Mouse (Mus musculus) limb, embryonic 15.5 days (tissue): Measurements from ENCODE around the gene Hist1h3h. TPM values are rescaled to one million over a fixed set of nuclear protein-coding genes. Genes with fewer than 3 reads are reported as not detected.
"Not testable (repeated sequence)": the region's sequence is repeated elsewhere in the genome, so short reads cannot be mapped to it uniquely, and the experiment has no call there.

Source experiments
- ATAC-seq: fragments of 200-750 bp; cut with Nextera tagmentation; 2 replicates; pipeline ENCODE4 v1.8.0; 2017; ENCODE audit warnings: low read depth, moderate TSS enrichment; ENCODE audit not compliant: insufficient number of reproducible peaks, low FRiP score, low TSS enrichment
- H3K27ac ChIP-seq: fragments of 300-500 bp; sonication (generic); 2 replicates; pipeline ENCODE4 v1.5.1; 2015; ENCODE audit warnings: moderate library complexity, mild to moderate bottlenecking, inconsistent platforms
- H3K27me3 ChIP-seq: fragments of 300-500 bp; sonication (generic); 2 replicates; pipeline ENCODE4 v1.6.1; 2015; ENCODE audit warnings: inconsistent platforms
- H3K36me3 ChIP-seq: fragments of 300-500 bp; sonication (generic); 2 replicates; pipeline ENCODE4 v1.6.1; 2015; ENCODE audit warnings: inconsistent platforms
- H3K4me1 ChIP-seq: fragments of 300-500 bp; sonication (generic); 2 replicates; pipeline ENCODE4 v1.6.1; 2015; ENCODE audit warnings: inconsistent platforms
- H3K4me2 ChIP-seq: fragments of 300-500 bp; sonication (generic); 2 replicates; pipeline ENCODE4 v1.6.1; 2015; ENCODE audit warnings: mild to moderate bottlenecking, inconsistent platforms
- H3K4me3 ChIP-seq: fragments of 300-500 bp; sonication (generic); 2 replicates; pipeline ENCODE4 v1.5.1; 2015; ENCODE audit warnings: mild to moderate bottlenecking, inconsistent platforms
- H3K9ac ChIP-seq: fragments of 300-500 bp; sonication (generic); 2 replicates; pipeline ENCODE4 v1.6.1; 2015; ENCODE audit warnings: inconsistent platforms
- H3K9me3 ChIP-seq: fragments of 300-500 bp; sonication (generic); 2 replicates; pipeline ENCODE4 v1.6.1; 2016; ENCODE audit warnings: inconsistent platforms
- WGBS: fragments of 180-500 bp; shearing (Covaris S2); methylation state at CpG from one replicate; pipeline ENCODE4 v1.1.7; 2015; 5-methylcytosine and 5-hydroxymethylcytosine counted together
- polyA plus RNA-seq: library from polyadenylated mRNA; unstranded; fragments of >200 nt; fragmentation: Nextera tagmentation; extraction: Ambion mirVana; gene quantifications from 2 replicates; pipeline ENCODE4 v1.2.1, GENCODE M21; 2015

Hist1h3h gene
- polyA plus RNA-seq, result 3.5 and 7.6 TPM in 2 replicates

GRCm38 (mm10) chr13:21717397-21718357, at the start of gene Hist1h3h:
Gene Hist1h3h, plus strand, starts transcription at chr13:21717659.
- not testable (repeated sequence) for H3K9me3 ChIP-seq, H3K36me3 ChIP-seq, H3K27me3 ChIP-seq
- peak within 1 kb of the TSS; percentile 47; the same call in 1 of the 2 replicates for H3K9ac ChIP-seq
- ATAC-seq, result peak; percentile 42; the same call in 1 of the 2 replicates
- H3K4me2 ChIP-seq, result peak within 1 kb of the TSS; percentile 69
- H3K4me3 ChIP-seq, result peak within 1 kb of the TSS; percentile 44
- WGBS, result under 1% methylated on average over 30 of the region's 56 CpGs
- peak within 1 kb of the TSS; percentile 91 for H3K27ac ChIP-seq
- H3K4me1 ChIP-seq, result peaks cover 27% of the 10 kb centered on the region

- 77% methylated on average over 2 of the region's 2 CpGs for WGBS
- Histone ChIP-seq H3K4me2 (no peak within 1 kb of the TSS), H3K4me3 (no peak within 1 kb of the TSS), H3K27ac (no peak within 1 kb of the TSS), H3K27me3 (no peaks in the 10 kb centered on the region), H3K36me3 (no peaks in the 10 kb centered on the region), H3K9me3 (no peaks in the 10 kb centered on the region), H3K9ac (no peak within 1 kb of the TSS), H3K4me1 (no peaks in the 10 kb centered on the region)
- no peak for ATAC-seq
Observed at GRCm38 (mm10) chr13:21677305-21677704, 40.2 kb upstream of the Hist1h3h start, which contains the start of gene Olfr1360. Gene Olfr1360, minus strand, starts transcription at chr13:21677405.

GRCm38 (mm10) chr13:21697811-21698210, 19.6 kb upstream of the Hist1h3h start, which contains the start of gene Olfr1359:
Gene Olfr1359, plus strand, starts transcription at chr13:21698111.
- H3K36me3 ChIP-seq, result no peaks in the 10 kb centered on the region
- no peak within 1 kb of the TSS for H3K4me3 ChIP-seq
- H3K27ac ChIP-seq, result no peak within 1 kb of the TSS
- H3K4me2 ChIP-seq, result no peak within 1 kb of the TSS
- H3K9ac ChIP-seq, result no peak within 1 kb of the TSS
- H3K4me1 ChIP-seq, result no peaks in the 10 kb centered on the region
- no peaks in the 10 kb centered on the region for H3K9me3 ChIP-seq
- ATAC-seq, result no peak
- no peaks in the 10 kb centered on the region for H3K27me3 ChIP-seq

GRCm38 (mm10) chr13:21706669-21707068, 10.8 kb upstream of the Hist1h3h start:
- no peak overlapping the region for H3K4me2 ChIP-seq
- ATAC-seq, result no peak
- no peak overlapping the region for H3K4me3 ChIP-seq
- no peaks in the 10 kb centered on the region for H3K36me3 ChIP-seq
- no peak overlapping the region for H3K9ac ChIP-seq
- no peaks in the 10 kb centered on the region for H3K9me3 ChIP-seq
- H3K4me1 ChIP-seq, result no peaks in the 10 kb centered on the region
- WGBS, result 73% methylated on average over 4 of the region's 4 CpGs
- H3K27me3 ChIP-seq, result no peaks in the 10 kb centered on the region
- H3K27ac ChIP-seq, result no peak overlapping the region

- Histone ChIP-seq H3K9ac (peak overlapping the region; percentile 44; the same call in 1 of the 2 replicates), H3K4me1 (peaks cover 4% of the 10 kb centered on the region), H3K36me3 (no peaks in the 10 kb centered on the region), H3K4me3 (peak overlapping the region; percentile 68), H3K4me2 (peak overlapping the region; percentile 30; the same call in 1 of the 2 replicates), H3K27me3 (no peaks in the 10 kb centered on the region), H3K9me3 (no peaks in the 10 kb centered on the region), H3K27ac (peak overlapping the region; percentile 91)
- under 1% methylated on average over 32 of the region's 32 CpGs for WGBS
- peak; percentile 83 for ATAC-seq
Observed at GRCm38 (mm10) chr13:21710031-21710711, 7.3 kb upstream of the Hist1h3h start.

GRCm38 (mm10) chr13:21710821-21711525, 6.5 kb upstream of the Hist1h3h start:
- Histone ChIP-seq H3K4me2 (peak overlapping the region; percentile 52), H3K9ac (0 out of 2 replicates have a peak overlapping the region, but pooled peaks have one; percentile 18), H3K4me3 (peak overlapping the region; percentile 68), H3K27ac (peak overlapping the region; percentile 68), H3K27me3 (no peaks in the 10 kb centered on the region), H3K9me3 (no peaks in the 10 kb centered on the region), H3K4me1 (peaks cover 9% of the 10 kb centered on the region), H3K36me3 (no peaks in the 10 kb centered on the region)
- 3% methylated on average over 22 of the region's 22 CpGs for WGBS
- peak; percentile 81 for ATAC-seq

GRCm38 (mm10) chr13:21711698-21712097, 5.8 kb upstream of the Hist1h3h start:
- Histone ChIP-seq H3K4me2 (peak overlapping the region; percentile 52), H3K27me3 (no peaks in the 10 kb centered on the region), H3K4me3 (peak overlapping the region; percentile 68), H3K27ac (no peak overlapping the region; the same call in 1 of the 2 replicates), H3K9me3 (no peaks in the 10 kb centered on the region), H3K36me3 (no peaks in the 10 kb centered on the region), H3K4me1 (peaks cover 9% of the 10 kb centered on the region), H3K9ac (no peak overlapping the region)
- WGBS, result 28% methylated on average over 4 of the region's 4 CpGs
- no peak for ATAC-seq

GRCm38 (mm10) chr13:21714725-21715124, 2.7 kb upstream of the Hist1h3h start:
- Histone ChIP-seq H3K36me3 (no peaks in the 10 kb centered on the region), H3K27me3 (no peaks in the 10 kb centered on the region), H3K4me1 (peaks cover 22% of the 10 kb centered on the region), H3K4me3 (peak overlapping the region; percentile 44), H3K4me2 (peak overlapping the region; percentile 69), H3K9me3 (no peaks in the 10 kb centered on the region), H3K27ac (peak overlapping the region; percentile 89), H3K9ac (no peak overlapping the region)
- no peak for ATAC-seq
- 2% methylated on average over 7 of the region's 7 CpGs for WGBS

GRCm38 (mm10) chr13:21715131-21715863, 2.2 kb upstream of the Hist1h3h start:
- Histone ChIP-seq H3K27me3 (no peaks in the 10 kb centered on the region), H3K4me1 (peaks cover 22% of the 10 kb centered on the region), H3K36me3 (no peaks in the 10 kb centered on the region), H3K27ac (peak overlapping the region; percentile 89), H3K4me3 (peak overlapping the region; percentile 44), H3K9ac (peak overlapping the region; percentile 28; the same call in 1 of the 2 replicates), H3K4me2 (peak overlapping the region; percentile 69), H3K9me3 (no peaks in the 10 kb centered on the region)
- under 1% methylated on average over 22 of the region's 22 CpGs for WGBS
- no peak for ATAC-seq

GRCm38 (mm10) chr13:21715864-21716539, 1.5 kb upstream of the Hist1h3h start, which contains the start of the genes Hist1h2bl and Hist1h2ai:
Gene Hist1h2bl, minus strand, starts transcription at chr13:21716143.
Gene Hist1h2ai, plus strand, starts transcription at chr13:21716422.
- peak within 1 kb of the TSS; percentile 69 for H3K4me2 ChIP-seq
- H3K27ac ChIP-seq, result peak within 1 kb of the TSS; percentile 91
- H3K4me1 ChIP-seq, result peaks cover 25% of the 10 kb centered on the region
- H3K36me3 ChIP-seq, H3K9me3 ChIP-seq, H3K27me3 ChIP-seq: not testable (repeated sequence)
- peak within 1 kb of the TSS; percentile 44 for H3K4me3 ChIP-seq
- ATAC-seq, result peak; percentile 94
- WGBS, result under 1% methylated on average over 38 of the region's 50 CpGs
- H3K9ac ChIP-seq, result peak within 1 kb of the TSS; percentile 47
